Mouse (Mus musculus) erythroblast, embryonic 14.5 days (primary cell): Measurements from ENCODE around the gene Bcas3.

Experiments used
- GATA1 ChIP-seq: IDR thresholded peaks from 2 replicates; pipeline ENCODE4 v1.6.1; 2012; ENCODE audit warnings: low read length, inconsistent platforms, mixed read lengths
- TAL1 ChIP-seq: IDR thresholded peaks from 3 replicates; pipeline ENCODE4 v1.6.1; 2012; ENCODE audit warnings: low read length, inconsistent platforms, mixed read lengths

GRCm38 (mm10) chr11:85777950-85778349, 425.0 kb downstream of the Bcas3 start:
- TF ChIP-seq TAL1: no peak
- TF ChIP-seq GATA1: no peak
